Mouse (Mus musculus) kidney, adult 11 months (tissue): ENCODE data around the gene Ccn1.

Experiments
- DNase-seq: peaks from one replicate; pipeline ENCODE4 v3.0.0; 2022

Gene Ccn1

GRCm38 (mm10) chr3:145650298-145651011 lies 674 bp upstream of the Ccn1 start:
- peak; percentile 72 for DNase-seq

- DNase-seq: peak; percentile 68
Measured at GRCm38 (mm10) chr3:145648991-145649851, 560 bp downstream of the Ccn1 start.

- no peak for DNase-seq
Measured at GRCm38 (mm10) chr3:145648097-145648931, 1.5 kb downstream of the Ccn1 start.

GRCm38 (mm10) chr3:145647416-145647815 lies 2.4 kb downstream of the Ccn1 start:
- DNase-seq: no peak

GRCm38 (mm10) chr3:145646666-145647065 lies 3.1 kb downstream of the Ccn1 start:
- DNase-seq: no peak

- no peak for DNase-seq
Measured at GRCm38 (mm10) chr3:145646009-145646408, 3.8 kb downstream of the Ccn1 start.

GRCm38 (mm10) chr3:145645463-145645862 lies 4.3 kb downstream of the Ccn1 start:
- no peak for DNase-seq

GRCm38 (mm10) chr3:145642861-145643260 lies 6.9 kb downstream of the Ccn1 start:
- DNase-seq: peak; percentile 45

GRCm38 (mm10) chr3:145641878-145642277 lies 7.9 kb downstream of the Ccn1 start:
- DNase-seq: no peak

- no peak for DNase-seq
Measured at GRCm38 (mm10) chr3:145641036-145641685, 8.6 kb downstream of the Ccn1 start.

- no peak for DNase-seq
Measured at GRCm38 (mm10) chr3:145640583-145640982, 9.2 kb downstream of the Ccn1 start.

GRCm38 (mm10) chr3:145640170-145640569 lies 9.6 kb downstream of the Ccn1 start:
- DNase-seq: no peak

GRCm38 (mm10) chr3:145634002-145634710 lies 15.6 kb downstream of the Ccn1 start:
- DNase-seq: peak; percentile 80

- DNase-seq: peak; percentile 83
Measured at GRCm38 (mm10) chr3:145632888-145633287, 16.9 kb downstream of the Ccn1 start.

GRCm38 (mm10) chr3:145628643-145629042 lies 21.1 kb downstream of the Ccn1 start:
- no peak for DNase-seq

- DNase-seq: peak; percentile 34
Measured at GRCm38 (mm10) chr3:145627830-145628229, 22.0 kb downstream of the Ccn1 start.

GRCm38 (mm10) chr3:145626063-145626462 lies 23.7 kb downstream of the Ccn1 start:
- DNase-seq: no peak

- no peak for DNase-seq
Measured at GRCm38 (mm10) chr3:145625546-145625945, 24.2 kb downstream of the Ccn1 start.

GRCm38 (mm10) chr3:145624786-145625185 lies 25.0 kb downstream of the Ccn1 start:
- DNase-seq: no peak

GRCm38 (mm10) chr3:145623047-145623446 lies 26.7 kb downstream of the Ccn1 start:
- no peak for DNase-seq

GRCm38 (mm10) chr3:145621209-145621608 lies 28.6 kb downstream of the Ccn1 start:
- DNase-seq: no peak
